Mouse (Mus musculus) G1E (cell line): ENCODE measurements around the gene Krtdap.

Source experiments
- CTCF ChIP-seq: IDR thresholded peaks from 2 replicates; pipeline ENCODE4 v1.5.1; 2012; ENCODE audit warnings: low read depth, low read length, inconsistent platforms, mixed read lengths
- GATA1 ChIP-seq: IDR thresholded peaks from 2 replicates; pipeline ENCODE4 v1.6.1; 2012; ENCODE audit warnings: borderline replicate concordance, low read length, inconsistent platforms, mixed read lengths

DNA sequence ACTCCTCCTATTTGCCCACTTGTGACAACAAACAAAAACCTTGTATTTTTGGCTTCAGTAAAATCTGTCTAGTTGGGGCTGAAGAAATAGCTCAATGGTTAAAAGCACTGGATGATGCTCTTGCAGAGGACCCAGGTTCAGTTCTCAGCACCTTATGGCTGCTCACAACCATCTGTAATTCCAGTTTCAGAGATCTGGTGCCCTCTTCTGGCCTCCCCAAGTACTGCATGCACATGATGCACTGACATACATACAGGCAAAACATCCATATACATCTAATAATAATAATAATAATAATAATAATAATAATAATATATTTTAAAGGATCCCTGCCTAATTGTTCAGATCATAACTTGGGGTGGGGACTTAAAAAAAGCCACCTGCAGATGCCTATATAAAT lies 13.0 kb downstream of the Krtdap start:
- no peak for TF ChIP-seq CTCF
- TF ChIP-seq GATA1 = no peak
